Mouse (Mus musculus): Measurements from ENCODE around the gene Sufu. TPM values are rescaled to one million over a fixed set of nuclear protein-coding genes. Genes with fewer than 3 reads are reported as not detected.
A peak's percentile ranks its signal among the peaks of the same experiment; 100 is the strongest.

The Sufu gene
- polyA plus RNA-seq, 1 experiment from 2014 or later, result 19.0 TPM

DNA sequence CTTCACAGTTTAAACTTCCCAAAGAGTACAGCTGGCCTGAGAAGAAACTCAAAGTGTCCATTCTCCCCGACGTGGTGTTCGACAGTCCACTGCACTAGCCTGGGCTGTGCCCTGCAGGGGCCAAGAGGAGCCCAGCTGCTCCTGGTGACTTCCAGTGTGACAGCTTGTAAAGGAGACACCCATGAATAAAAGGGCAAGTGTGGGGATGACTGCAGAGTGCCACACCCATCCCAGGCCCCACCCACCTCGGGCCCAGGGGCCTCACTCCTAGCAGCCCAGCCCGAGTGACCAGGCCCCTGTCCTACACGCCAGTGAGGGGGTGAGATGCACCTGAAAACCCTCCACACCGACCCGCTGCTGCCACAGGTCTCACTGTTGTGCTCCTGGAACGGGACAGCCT lies 89.2 kb downstream of the Sufu start:
- H3K9me3 ChIP-seq (replicated peaks; ENCODE audit: control insufficient read depth, low read length, poor library complexity, severe bottlenecking), result no peaks in the 10 kb centered on the region
- H3K27ac ChIP-seq (ENCODE audit: low read length), result no peak overlapping the region
- H3K4me3 ChIP-seq (ENCODE audit: low read depth, low read length), result no peak overlapping the region
- no peak overlapping the region for H3K4me2 ChIP-seq (ENCODE audit: low read length)
- H3K36me3 ChIP-seq (ENCODE audit: control insufficient read depth, insufficient read depth, low read length), result peaks cover 5% of the 10 kb centered on the region; the same call in 1 of the 2 replicates
- H3K9ac ChIP-seq (ENCODE audit: low read depth, low read length), result no peak overlapping the region
- no peak for ATAC-seq
- H3K4me1 ChIP-seq (ENCODE audit: control insufficient read depth, insufficient read depth, low read length), result peaks cover 18% of the 10 kb centered on the region
- H3K27me3 ChIP-seq (ENCODE audit: control insufficient read depth, insufficient read depth, low read depth, low read length), result no peaks in the 10 kb centered on the region
- 75% methylated on average over 9 of the region's 9 CpGs for WGBS

DNA sequence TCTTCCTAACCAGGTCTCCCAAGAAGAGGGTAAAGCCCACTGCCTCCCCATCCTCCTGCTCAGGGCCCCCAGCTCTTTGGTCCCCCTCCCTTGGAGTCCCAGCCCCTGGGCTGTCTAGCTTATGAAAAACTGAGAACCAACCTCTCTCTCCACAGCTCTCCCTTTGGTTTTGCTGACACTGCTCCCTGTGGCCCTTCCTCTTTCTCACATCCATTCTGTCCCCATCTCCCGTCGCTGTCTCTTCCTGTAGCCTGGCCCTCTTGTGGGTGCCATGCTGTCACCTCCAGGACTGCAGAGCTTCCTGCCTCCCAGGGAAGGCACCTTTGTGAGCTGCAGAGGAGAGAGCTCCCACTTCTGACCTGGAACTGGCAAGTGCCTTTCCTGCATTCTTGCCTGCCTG lies 90.0 kb downstream of the Sufu start:
- Histone ChIP-seq H3K4me3 (ENCODE audit: low read depth, low read length) (no peak overlapping the region), H3K4me2 (ENCODE audit: low read length) (no peak overlapping the region), H3K27me3 (ENCODE audit: control insufficient read depth, insufficient read depth, low read depth, low read length) (no peaks in the 10 kb centered on the region), H3K27ac (ENCODE audit: low read length) (no peak overlapping the region), H3K9ac (ENCODE audit: low read depth, low read length) (no peak overlapping the region), H3K9me3 (replicated peaks; ENCODE audit: control insufficient read depth, low read length, poor library complexity, severe bottlenecking) (no peaks in the 10 kb centered on the region), H3K4me1 (ENCODE audit: control insufficient read depth, insufficient read depth, low read length) (peaks cover 10% of the 10 kb centered on the region; the same call in 1 of the 2 replicates), H3K36me3 (ENCODE audit: control insufficient read depth, insufficient read depth, low read length) (peaks cover 5% of the 10 kb centered on the region; the same call in 1 of the 2 replicates)
- WGBS, result 72% methylated on average over 2 of the region's 2 CpGs
- ATAC-seq, result no peak

DNA sequence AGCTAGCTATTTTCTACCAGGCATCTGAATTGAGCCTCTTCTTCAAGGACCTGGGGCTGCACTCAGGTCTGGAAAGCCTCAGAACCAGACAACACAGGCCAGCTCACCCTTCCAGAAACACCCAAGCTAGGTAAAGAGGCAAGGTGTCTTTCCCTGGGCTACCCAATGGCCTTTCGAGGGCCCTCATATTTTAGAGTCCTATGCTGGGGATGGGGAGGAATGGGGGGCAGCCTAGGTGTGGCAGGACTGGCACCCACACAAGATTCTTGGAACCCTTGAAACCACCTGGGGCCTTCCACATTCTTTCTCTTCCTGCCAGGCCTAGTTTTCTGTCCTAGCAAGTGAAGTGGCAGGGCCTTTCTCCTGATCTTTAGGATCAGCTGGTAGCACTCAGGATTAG lies 92.8 kb downstream of the Sufu start:
- no peak overlapping the region for H3K27ac ChIP-seq (ENCODE audit: low read length)
- no peaks in the 10 kb centered on the region for H3K27me3 ChIP-seq (ENCODE audit: control insufficient read depth, insufficient read depth, low read depth, low read length)
- no peak overlapping the region for H3K4me2 ChIP-seq (ENCODE audit: low read length)
- WGBS, result 88% methylated on average over 1 of the region's 1 CpGs
- peaks cover 5% of the 10 kb centered on the region; the same call in 1 of the 2 replicates for H3K36me3 ChIP-seq (ENCODE audit: control insufficient read depth, insufficient read depth, low read length)
- H3K9me3 ChIP-seq (replicated peaks; ENCODE audit: control insufficient read depth, low read length, poor library complexity, severe bottlenecking), result no peaks in the 10 kb centered on the region
- H3K9ac ChIP-seq (ENCODE audit: low read depth, low read length), result no peak overlapping the region
- 0 out of 2 replicates have a peak, but pooled peaks cover under 1% of the 10 kb centered on the region for H3K4me1 ChIP-seq (ENCODE audit: control insufficient read depth, insufficient read depth, low read length)
- ATAC-seq, result no peak
- no peak overlapping the region for H3K4me3 ChIP-seq (ENCODE audit: low read depth, low read length)

DNA sequence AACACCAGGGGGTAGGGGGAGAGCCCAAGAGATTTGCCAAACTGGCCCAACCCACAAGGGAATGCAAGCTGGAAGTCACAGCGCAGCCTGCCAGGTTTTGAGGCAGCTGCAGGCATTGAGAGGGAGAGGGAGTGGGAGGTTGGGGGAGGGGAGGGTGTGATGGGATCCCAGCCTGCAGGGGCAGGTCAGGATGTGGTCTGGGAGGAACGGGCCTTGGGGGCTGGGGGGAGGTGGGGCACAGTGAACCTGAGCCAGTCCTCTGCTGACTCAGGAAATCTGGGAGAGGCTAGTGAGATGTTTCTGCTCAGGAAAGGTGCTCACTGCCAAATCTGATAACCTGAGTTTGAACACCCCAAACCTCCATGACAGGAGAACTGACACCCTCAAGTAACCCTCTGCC lies 93.9 kb downstream of the Sufu start:
- H3K9ac ChIP-seq (ENCODE audit: low read depth, low read length), result no peak overlapping the region
- peaks cover 5% of the 10 kb centered on the region; the same call in 1 of the 2 replicates for H3K36me3 ChIP-seq (ENCODE audit: control insufficient read depth, insufficient read depth, low read length)
- H3K4me3 ChIP-seq (ENCODE audit: low read depth, low read length), result no peak overlapping the region
- no peak overlapping the region for H3K4me2 ChIP-seq (ENCODE audit: low read length)
- no peaks in the 10 kb centered on the region for H3K4me1 ChIP-seq (ENCODE audit: control insufficient read depth, insufficient read depth, low read length)
- H3K27me3 ChIP-seq (ENCODE audit: control insufficient read depth, insufficient read depth, low read depth, low read length), result no peaks in the 10 kb centered on the region
- WGBS, result 2% methylated on average over 2 of the region's 2 CpGs
- H3K9me3 ChIP-seq (replicated peaks; ENCODE audit: control insufficient read depth, low read length, poor library complexity, severe bottlenecking), result no peaks in the 10 kb centered on the region
- no peak overlapping the region for H3K27ac ChIP-seq (ENCODE audit: low read length)
- no peak for ATAC-seq

DNA sequence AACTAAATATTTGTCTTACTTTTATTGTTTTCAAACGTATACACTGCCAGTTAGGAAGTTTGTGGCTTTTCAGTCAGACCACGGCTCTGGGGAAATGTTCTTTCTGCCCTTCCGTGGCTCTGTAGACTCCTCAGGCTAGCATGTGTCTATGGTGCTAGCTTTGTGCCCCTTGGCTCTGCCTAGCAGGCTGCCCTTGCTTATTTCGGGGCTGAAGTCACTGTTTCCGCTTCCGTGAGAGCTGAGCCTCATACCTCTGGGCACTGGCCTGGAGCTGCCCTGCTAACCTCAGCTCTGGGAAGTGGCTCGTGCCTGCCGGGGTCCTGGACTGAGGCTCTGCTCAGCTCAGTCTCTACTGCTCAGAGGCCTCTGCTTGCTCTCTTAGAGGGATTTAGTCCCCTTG lies 98.4 kb downstream of the Sufu start:
- Histone ChIP-seq H3K4me3 (ENCODE audit: low read depth, low read length) (no peak overlapping the region), H3K4me1 (ENCODE audit: control insufficient read depth, insufficient read depth, low read length) (peaks cover 3% of the 10 kb centered on the region; the same call in 1 of the 2 replicates), H3K4me2 (ENCODE audit: low read length) (no peak overlapping the region), H3K9me3 (replicated peaks; ENCODE audit: control insufficient read depth, low read length, poor library complexity, severe bottlenecking) (no peaks in the 10 kb centered on the region), H3K27me3 (ENCODE audit: control insufficient read depth, insufficient read depth, low read depth, low read length) (no peaks in the 10 kb centered on the region), H3K36me3 (ENCODE audit: control insufficient read depth, insufficient read depth, low read length) (no peaks in the 10 kb centered on the region), H3K27ac (ENCODE audit: low read length) (no peak overlapping the region), H3K9ac (ENCODE audit: low read depth, low read length) (no peak overlapping the region)
- ATAC-seq, result no peak
- WGBS, result 77% methylated on average over 8 of the region's 8 CpGs

DNA sequence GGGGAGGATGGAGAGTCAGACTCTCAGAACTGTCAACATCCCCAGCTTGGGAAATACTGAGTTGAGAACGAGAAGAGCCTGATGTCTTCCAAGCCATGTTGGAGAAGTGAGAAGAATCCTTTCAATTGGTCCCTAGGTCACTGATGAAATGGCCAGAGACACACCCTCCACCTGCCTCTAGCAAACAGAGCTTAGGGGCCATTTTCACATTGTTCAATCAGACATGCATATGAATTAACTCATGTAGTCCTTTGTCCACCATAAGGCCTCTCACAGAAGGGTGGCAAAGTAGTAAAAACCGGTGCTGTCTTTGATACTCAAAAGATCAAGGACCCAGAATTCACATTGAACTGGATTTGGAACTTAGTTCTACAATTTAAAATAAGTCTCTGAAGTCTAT lies 100.5 kb downstream of the Sufu start:
- 63% methylated on average over 2 of the region's 2 CpGs for WGBS
- no peak overlapping the region for H3K4me2 ChIP-seq (ENCODE audit: low read length)
- H3K4me1 ChIP-seq (ENCODE audit: control insufficient read depth, insufficient read depth, low read length), result peaks cover 3% of the 10 kb centered on the region; the same call in 1 of the 2 replicates
- no peaks in the 10 kb centered on the region for H3K9me3 ChIP-seq (replicated peaks; ENCODE audit: control insufficient read depth, low read length, poor library complexity, severe bottlenecking)
- H3K27me3 ChIP-seq (ENCODE audit: control insufficient read depth, insufficient read depth, low read depth, low read length), result no peaks in the 10 kb centered on the region
- no peak for ATAC-seq
- no peaks in the 10 kb centered on the region for H3K36me3 ChIP-seq (ENCODE audit: control insufficient read depth, insufficient read depth, low read length)
- no peak overlapping the region for H3K4me3 ChIP-seq (ENCODE audit: low read depth, low read length)
- H3K27ac ChIP-seq (ENCODE audit: low read length), result no peak overlapping the region
- H3K9ac ChIP-seq (ENCODE audit: low read depth, low read length), result no peak overlapping the region

DNA sequence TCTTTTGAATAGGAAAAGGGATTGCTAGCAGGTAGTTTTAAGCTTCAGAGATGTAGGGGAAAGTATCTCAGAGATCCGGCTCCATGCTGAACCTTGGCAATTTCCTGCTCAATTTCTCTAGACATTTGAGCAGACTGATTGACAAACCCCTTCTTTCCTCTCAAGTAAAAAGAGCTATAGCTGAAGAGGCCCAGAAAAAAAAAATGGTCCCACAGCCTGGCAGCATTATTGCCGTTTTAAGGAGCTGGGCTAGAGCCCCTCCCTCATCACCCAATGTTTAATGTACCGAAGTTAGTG lies 102.8 kb downstream of the Sufu start:
- H3K4me2 ChIP-seq (ENCODE audit: low read length), result peak overlapping the region; percentile 50
- no peaks in the 10 kb centered on the region for H3K36me3 ChIP-seq (ENCODE audit: control insufficient read depth, insufficient read depth, low read length)
- H3K27me3 ChIP-seq (ENCODE audit: control insufficient read depth, insufficient read depth, low read depth, low read length), result no peaks in the 10 kb centered on the region
- no peak overlapping the region for H3K9ac ChIP-seq (ENCODE audit: low read depth, low read length)
- H3K27ac ChIP-seq (ENCODE audit: low read length), result peak overlapping the region; percentile 72
- 1% methylated on average over 3 of the region's 3 CpGs for WGBS
- H3K4me1 ChIP-seq (ENCODE audit: control insufficient read depth, insufficient read depth, low read length), result peaks cover 6% of the 10 kb centered on the region
- H3K4me3 ChIP-seq (ENCODE audit: low read depth, low read length), result peak overlapping the region; percentile 26; the same call in 1 of the 2 replicates
- ATAC-seq, result no peak
- H3K9me3 ChIP-seq (replicated peaks; ENCODE audit: control insufficient read depth, low read length, poor library complexity, severe bottlenecking), result no peaks in the 10 kb centered on the region

DNA sequence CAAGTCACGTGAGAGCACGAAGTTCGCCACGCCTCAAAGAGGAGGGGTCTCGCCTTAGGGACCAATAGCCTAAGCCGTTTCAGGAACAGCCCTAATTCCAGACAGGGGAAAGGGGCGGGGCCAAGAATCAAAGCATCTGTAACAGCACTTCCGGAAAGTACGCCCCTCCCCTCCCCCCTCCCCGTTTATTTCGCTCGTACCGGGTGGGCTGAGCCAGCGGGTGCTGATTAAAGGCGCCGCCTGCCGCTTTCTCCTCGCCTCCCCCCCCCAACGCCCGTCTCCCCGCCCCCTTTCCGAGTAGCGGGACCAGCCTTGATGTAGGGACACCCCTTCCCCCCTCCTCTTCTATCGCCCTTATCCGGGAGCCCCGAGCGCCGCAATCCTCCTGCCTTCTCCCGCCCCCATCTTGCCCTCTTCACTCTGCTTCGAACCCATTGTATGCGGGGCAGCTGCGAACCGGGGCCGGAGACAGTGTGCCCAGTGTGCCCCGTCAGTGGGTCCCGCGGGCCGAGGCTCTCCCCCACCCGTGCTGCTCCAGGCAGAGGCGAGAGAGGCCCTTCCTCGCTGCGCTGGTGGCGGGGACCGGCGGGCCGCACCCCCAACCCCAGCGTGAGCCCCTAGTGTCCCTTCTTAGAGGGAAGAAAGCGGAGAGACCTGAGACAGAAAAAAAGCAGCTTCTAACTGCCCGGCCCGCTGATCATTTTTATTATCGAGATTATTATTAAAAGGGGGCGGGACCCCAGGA lies 103.3 kb downstream of the Sufu start:
- ATAC-seq, result peak; percentile 86

DNA sequence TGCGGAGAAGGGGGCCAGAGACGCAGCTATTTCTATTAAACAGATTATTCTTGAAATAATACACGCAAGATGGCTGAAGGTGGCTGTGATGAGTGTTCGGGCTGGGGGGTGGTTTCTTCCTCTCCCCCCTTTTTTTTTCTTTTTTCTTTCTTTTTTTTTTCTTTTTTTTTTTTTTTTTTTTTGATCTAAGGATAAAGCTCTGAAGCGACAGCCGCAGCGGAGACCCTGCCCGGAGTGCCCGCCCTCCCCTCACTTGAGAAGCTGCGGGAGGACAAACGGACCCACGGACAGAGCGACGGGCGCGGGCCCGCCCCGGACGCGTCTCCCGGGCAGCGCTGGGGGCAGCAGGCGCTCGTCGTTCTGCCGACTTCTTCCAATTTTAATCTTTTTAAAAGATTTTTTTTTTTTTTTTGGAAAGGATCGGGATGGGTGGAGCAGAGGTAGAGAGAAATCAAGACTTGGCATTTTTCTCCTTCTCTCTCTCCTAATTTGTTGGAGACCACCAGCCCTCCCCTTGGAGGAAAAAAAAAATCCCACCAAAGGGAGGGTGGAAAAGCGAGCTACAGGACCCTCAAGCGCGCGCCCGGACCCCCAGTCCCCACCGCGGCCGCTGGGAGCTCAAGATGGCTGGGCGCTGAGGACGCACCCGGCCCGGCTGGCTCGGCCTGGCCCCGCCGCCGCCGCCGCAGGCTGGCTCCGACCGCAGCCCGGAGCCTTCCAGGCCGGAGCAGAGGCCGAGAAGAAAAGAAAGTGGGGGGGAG lies 104.1 kb downstream of the Sufu start:
- Histone ChIP-seq H3K4me2 (ENCODE audit: low read length) (peak overlapping the region; percentile 89), H3K27me3 (ENCODE audit: control insufficient read depth, insufficient read depth, low read depth, low read length) (no peaks in the 10 kb centered on the region), H3K4me1 (ENCODE audit: control insufficient read depth, insufficient read depth, low read length) (peaks cover 18% of the 10 kb centered on the region), H3K36me3 (ENCODE audit: control insufficient read depth, insufficient read depth, low read length) (no peaks in the 10 kb centered on the region), H3K27ac (ENCODE audit: low read length) (peak overlapping the region; percentile 98), H3K9ac (ENCODE audit: low read depth, low read length) (peak overlapping the region; percentile 87), H3K9me3 (replicated peaks; ENCODE audit: control insufficient read depth, low read length, poor library complexity, severe bottlenecking) (no peaks in the 10 kb centered on the region), H3K4me3 (ENCODE audit: low read depth, low read length) (peak overlapping the region; percentile 64)
- under 1% methylated on average over 35 of the region's 50 CpGs for WGBS
- ATAC-seq, result peak; percentile 26; the same call in 1 of the 2 replicates

More for the DNA sequence above, 103.3 kb downstream of the Sufu start:
- no peaks in the 10 kb centered on the region for H3K36me3 ChIP-seq (ENCODE audit: control insufficient read depth, insufficient read depth, low read length)
- no peaks in the 10 kb centered on the region for H3K27me3 ChIP-seq (ENCODE audit: control insufficient read depth, insufficient read depth, low read depth, low read length)
- peak overlapping the region; percentile 64 for H3K4me3 ChIP-seq (ENCODE audit: low read depth, low read length)
- H3K4me1 ChIP-seq (ENCODE audit: control insufficient read depth, insufficient read depth, low read length), result peaks cover 11% of the 10 kb centered on the region
- peak overlapping the region; percentile 98 for H3K27ac ChIP-seq (ENCODE audit: low read length)
- H3K9ac ChIP-seq (ENCODE audit: low read depth, low read length), result peak overlapping the region; percentile 87
- peak overlapping the region; percentile 89 for H3K4me2 ChIP-seq (ENCODE audit: low read length)
- under 1% methylated on average over 39 of the region's 52 CpGs for WGBS
- no peaks in the 10 kb centered on the region for H3K9me3 ChIP-seq (replicated peaks; ENCODE audit: control insufficient read depth, low read length, poor library complexity, severe bottlenecking)

Data from midbrain, embryonic 16.5 days (tissue).